Mouse (Mus musculus) urinary bladder, postnatal 10 days (tissue): ENCODE measurements around the gene Hoxa6.

Experiments
- DNase-seq: peaks from one replicate; pipeline ENCODE4 v3.0.0; 2022; ENCODE audit warnings: low spot score

The Hoxa6 gene

DNA sequence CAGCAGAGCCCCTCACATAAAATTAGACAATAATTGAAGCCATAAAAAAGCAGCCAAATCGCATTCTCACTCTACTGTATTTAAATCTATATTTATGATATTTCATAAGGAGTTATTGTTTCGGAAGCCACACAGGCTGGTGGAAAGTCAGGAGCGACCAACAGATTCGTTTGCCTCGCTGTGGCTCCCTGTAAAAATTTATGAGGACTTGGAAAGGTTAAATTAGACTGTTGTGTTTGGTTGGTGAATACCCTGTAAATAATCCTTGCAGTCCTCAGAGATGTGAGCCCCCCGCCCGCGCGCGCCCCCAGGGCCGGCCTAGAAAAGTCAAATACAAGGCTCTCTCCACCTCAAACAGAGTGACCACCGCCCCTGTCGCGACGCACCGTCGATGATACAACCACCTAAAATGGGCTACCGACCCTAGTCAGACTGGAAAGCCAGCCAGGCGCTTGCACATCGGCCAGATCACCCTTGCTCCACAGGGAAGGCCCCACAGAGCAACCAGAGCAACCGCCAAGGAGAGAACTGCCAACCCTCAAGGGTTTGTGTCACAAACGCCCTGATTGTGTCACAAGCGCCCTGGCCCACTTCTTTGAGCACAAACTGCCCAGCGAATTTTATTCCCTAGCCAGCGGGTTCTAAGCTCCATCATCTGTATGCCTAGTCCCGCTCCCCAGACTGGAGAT is 18.2 kb upstream of the Hoxa6 start:
- no peak for DNase-seq

- DNase-seq, result no peak
These were observed 17.4 kb upstream of the Hoxa6 start for GRCm38 (mm10) chr6:52225612-52226568.

DNA sequence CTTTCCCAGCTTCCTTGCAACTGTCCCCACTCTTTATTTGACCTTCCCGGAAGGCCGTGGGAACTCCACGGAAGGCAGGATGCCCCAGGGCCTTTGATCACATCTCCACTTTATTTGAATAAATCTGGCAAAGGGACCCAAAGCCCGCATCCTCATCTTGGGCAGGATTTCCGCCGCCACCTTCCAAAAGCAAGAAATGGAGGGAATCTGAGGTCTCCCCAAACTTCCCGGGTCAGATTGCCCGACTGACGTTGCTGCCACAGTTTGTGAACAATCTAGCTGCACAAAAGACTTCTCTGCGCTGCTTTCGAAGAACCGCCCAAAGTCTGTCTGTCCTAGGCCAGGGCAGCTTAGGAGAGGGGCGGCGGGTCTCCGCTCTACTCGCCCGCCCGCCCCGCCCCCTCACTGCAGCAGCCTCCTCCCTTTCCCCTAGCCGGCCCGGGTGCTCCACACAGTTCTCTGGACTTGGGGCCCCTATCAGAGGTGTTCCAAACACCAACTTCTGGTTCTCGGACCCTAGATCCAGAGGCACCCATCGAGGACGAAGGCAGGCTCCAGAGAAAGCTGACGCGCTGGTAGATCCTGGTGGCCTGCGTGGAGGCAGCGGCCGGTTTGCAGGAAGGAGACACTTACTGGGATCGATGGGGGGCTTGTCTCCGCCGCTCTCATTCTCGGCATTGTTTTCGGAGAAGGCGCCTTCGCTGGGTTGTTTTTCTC is 16.5 kb upstream of the Hoxa6 start:
- no peak for DNase-seq

DNA sequence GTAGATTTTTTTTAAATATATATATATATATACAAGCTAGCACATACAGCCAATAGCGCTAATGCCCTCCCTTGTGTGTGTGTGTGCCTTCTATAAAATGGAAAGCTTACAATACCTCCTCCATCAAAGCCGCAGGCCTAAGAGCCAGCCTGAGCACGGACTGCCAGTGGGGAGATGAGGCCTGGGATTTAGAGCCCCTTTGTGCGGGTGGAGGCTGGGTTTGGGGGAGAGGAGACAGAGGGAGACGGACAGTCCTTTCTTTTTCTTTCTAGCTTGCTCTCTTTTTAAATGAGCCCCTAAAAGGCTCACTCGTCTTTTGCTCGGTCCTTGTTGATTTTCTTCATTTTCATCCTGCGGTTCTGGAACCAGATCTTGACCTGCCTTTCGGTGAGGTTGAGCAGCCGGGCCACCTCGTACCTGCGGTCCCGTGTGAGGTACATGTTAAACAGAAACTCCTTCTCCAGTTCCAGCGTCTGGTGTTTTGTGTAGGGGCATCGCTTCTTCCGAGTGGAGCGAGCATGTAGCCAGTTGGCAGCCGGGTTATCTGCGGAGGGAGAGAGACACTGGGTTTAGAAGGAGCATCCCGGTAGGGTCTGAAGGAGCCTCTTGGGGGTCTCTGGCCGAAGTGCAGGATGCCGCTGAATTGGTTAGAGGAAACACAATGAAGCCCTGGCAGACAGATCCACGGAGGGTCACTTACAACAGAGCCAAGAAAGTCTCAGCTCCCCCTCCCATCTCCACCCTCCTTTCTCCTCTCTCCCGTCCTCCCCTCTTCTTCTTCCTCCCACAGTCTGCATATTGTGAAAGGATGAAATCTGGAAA is 15.6 kb upstream of the Hoxa6 start:
- no peak for DNase-seq

DNA sequence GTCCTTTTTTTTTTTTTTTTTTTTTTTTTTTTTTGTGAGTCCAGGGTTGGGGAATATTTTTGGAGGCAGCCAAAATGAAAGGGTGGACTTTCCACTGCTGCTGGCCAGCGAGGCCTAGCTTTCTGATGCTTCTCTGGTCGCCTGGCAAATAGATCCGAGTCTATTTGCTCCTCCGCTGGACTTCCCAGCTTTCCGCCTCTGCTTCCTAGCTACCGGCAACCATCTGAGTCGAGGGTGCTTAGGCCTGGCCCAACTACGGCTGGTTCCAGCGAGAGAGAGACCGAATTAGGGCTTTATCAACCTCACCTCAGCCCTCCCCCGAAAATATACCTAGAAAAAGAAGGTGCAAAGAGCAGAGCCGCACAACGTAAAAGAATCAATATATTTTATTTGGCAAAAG is 14.2 kb upstream of the Hoxa6 start:
- peak; percentile 7 for DNase-seq

GRCm38 (mm10) chr6:52221993-52222685 is 13.6 kb upstream of the Hoxa6 start:
- no peak for DNase-seq

- peak; percentile 83 for DNase-seq
These were observed 12.9 kb upstream of the Hoxa6 start, which contains the start of gene Hoxa7 for GRCm38 (mm10) chr6:52221337-52221992. Gene Hoxa7 (minus strand): TSS chr6:52221854.

GRCm38 (mm10) chr6:52220865-52221310 is 12.4 kb upstream of the Hoxa6 start:
- no peak for DNase-seq

GRCm38 (mm10) chr6:52220003-52220864 is 11.7 kb upstream of the Hoxa6 start:
- DNase-seq, result peak; percentile 8

GRCm38 (mm10) chr6:52219234-52219942 is 10.9 kb upstream of the Hoxa6 start:
- DNase-seq, result peak; percentile 7

DNA sequence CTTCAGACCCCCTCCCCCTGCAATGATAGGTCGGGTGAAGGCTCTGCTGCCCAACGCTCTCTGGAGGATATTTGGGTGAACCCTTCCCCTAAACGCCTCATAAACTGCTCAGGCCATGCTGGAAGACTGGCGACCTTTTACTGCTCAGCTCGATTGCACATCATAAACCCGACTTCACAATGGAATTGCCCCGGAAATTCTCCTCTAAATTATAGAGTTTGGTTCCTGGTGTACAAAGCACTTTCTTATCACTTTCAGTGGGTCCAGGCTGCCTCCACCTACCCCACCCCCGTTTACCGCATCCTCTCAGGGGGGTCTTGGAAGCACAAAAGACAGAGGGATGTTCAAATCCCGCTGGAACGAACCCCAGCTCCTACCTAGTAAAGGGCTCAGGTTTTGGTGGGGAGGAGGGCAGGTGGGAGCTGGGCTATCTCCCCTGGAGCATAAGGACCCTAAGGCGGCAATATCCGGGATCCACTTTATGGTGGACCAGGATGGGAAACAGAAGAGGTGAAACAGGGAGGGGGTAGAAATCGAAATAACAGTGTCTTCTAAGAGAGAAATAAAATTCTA is 10.2 kb upstream of the Hoxa6 start:
- DNase-seq, result no peak

DNA sequence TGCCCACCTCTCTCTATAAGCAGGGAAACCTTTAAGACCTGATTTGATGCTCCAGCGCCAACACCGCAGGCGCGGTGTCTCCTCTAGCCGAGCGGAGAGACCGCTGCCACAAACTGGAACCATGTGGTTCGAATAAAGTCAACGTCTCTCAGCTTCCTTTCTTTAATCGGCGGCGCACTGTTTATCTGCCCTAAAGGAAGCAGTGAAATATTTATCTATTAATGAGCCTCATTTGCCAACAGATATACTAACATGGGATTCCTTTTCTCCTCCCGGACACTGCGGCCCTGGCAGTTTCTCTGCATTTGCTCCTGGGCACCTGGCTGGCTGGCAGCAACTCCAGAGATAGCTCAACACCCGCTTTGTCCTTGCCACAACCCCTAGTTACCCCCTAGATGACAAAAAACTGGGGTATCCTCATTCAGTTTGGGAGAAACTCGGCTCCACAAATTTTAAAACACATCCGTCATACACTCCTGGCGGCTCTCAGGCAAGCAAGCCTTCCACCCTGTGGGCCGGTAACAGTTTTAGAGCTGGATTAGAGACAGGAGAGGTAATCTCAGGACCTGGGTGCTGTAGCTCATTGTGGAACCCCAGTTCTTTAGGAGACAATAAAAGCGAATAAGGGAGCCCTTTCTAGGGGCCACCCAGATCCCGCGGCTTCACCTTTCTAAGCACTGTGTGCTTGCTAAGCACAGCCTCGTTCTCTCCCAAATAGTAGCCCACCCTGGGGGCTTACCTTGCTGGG is 9.5 kb upstream of the Hoxa6 start:
- DNase-seq, result peak; percentile 8

DNA sequence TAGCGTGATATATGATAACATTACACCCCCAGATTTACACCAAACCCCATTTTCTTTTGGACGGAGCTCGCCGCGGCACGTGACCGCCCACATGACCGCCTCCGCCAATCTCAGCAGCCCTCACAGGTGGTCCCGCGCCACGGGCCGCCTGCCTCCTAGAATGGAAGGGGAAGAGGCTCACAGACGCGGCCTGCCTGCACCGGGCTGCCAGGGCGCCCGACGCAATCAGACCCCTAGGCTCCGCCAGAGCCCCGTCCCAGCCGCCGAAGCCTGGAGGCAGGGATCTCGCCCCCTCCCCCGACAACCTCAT is 8.9 kb upstream of the Hoxa6 start:
- DNase-seq, result peak; percentile 55

DNA sequence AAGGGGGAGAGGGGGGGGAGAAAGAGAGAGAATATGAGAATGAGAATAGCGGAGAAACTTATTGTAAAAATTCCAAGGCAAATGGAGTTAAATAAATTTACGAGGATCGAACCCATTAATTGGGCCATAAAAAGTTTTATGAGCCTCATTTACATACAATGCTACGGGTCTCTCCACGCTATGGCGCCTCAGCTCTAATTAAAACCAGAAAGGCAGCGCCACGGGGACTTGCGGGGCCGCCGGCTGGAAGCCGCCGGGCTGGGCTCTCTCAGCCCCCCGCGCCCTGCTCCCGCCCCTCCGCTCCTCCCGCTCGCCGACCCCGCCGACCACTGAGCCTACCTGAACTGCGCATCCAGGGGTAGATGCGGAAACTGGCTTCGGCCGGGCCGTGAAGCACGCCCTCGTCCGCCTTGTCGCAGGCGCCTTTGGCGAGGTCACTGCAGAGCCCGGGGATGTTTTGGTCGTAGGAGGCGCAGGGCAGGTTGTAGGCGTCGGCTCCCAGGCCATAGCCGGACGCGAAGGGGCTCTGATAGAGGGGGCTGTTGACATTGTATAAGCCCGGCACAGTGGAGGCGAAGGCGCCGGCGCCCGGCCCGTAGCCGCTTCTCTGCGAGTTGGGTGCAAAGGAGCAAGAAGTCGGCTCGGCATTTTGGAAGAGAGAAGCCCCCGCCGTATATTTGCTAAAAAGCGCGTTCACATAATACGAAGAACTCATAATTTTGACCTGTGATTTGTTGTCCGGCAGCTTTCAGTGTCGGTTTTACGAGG is 8.4 kb upstream of the Hoxa6 start:
- peak; percentile 8 for DNase-seq

GRCm38 (mm10) chr6:52215771-52216535 is 7.4 kb upstream of the Hoxa6 start:
- peak; percentile 8 for DNase-seq

- DNase-seq, result no peak
These were observed 6.5 kb upstream of the Hoxa6 start for GRCm38 (mm10) chr6:52215070-52215469.
